Mouse (Mus musculus) heart, postnatal 10 days (tissue): Measurements from ENCODE around the gene Slc7a1. TPM values are rescaled to one million over a fixed set of nuclear protein-coding genes. Genes with fewer than 3 reads are reported as not detected.
"Not testable (repeated sequence)": the region's sequence is repeated elsewhere in the genome, so short reads cannot be mapped to it uniquely, and the experiment has no call there.

Experiments used
- DNase-seq, 2 experiments: peaks; one replicate each; pipeline ENCODE4 v3.0.0; 2021
- intact Hi-C: fragments of 180-260 bp; cut with DNase I; formaldehyde crosslinking; loops from one replicate; pipeline ENCODE4 v1.15.1; 2025
- total RNA-seq, 2 experiments: library from RNA; stranded (reverse); gene quantifications; 2 replicates each; pipeline ENCODE4 v1.2.3; 2021

Slc7a1 gene
- total RNA-seq, 2 experiments from 2014 or later, result 22.5 to 23.5 TPM

- intact Hi-C loops, result no loop called here
- no peak for DNase-seq
Observed at GRCm38 (mm10) chr5:148339126-148339525, 60.6 kb downstream of the Slc7a1 start.

- peak; percentile 89 to 92 for DNase-seq
- intact Hi-C loops, result loop anchor here (1.0 to 5.0 kb wide), 3 partner anchors 40 to 461 kb away; no protein-coding TSS in a partner anchor
Observed at GRCm38 (mm10) chr5:148332622-148332974, 67.1 kb downstream of the Slc7a1 start.

GRCm38 (mm10) chr5:148331926-148332621, 67.6 kb downstream of the Slc7a1 start:
- intact Hi-C loops, result loop anchor here (1.0 to 5.0 kb wide), 3 partner anchors 40 to 461 kb away; no protein-coding TSS in a partner anchor
- no peak for DNase-seq

- intact Hi-C loops, result loop anchor here (5.0 kb wide), 1 partner anchor 41 kb away; no protein-coding TSS in a partner anchor
Observed at GRCm38 (mm10) chr5:148331229-148331776, 68.4 kb downstream of the Slc7a1 start.

GRCm38 (mm10) chr5:148328982-148329381, 70.7 kb downstream of the Slc7a1 start:
- intact Hi-C loops, result no loop called here
- DNase-seq, result no peak

More at GRCm38 (mm10) chr5:148331229-148331776, 68.4 kb downstream of the Slc7a1 start:
- no peak for DNase-seq

GRCm38 (mm10) chr5:148326295-148326694, 73.4 kb downstream of the Slc7a1 start:
- intact Hi-C loops, result not testable (repeated sequence)

GRCm38 (mm10) chr5:148325317-148325885, 74.3 kb downstream of the Slc7a1 start:
- intact Hi-C loops, result loop anchor here (1.0 kb wide), 1 partner anchor 126 kb away; no protein-coding TSS in a partner anchor
- DNase-seq, result peak; percentile 59 to 77

More at GRCm38 (mm10) chr5:148326295-148326694, 73.4 kb downstream of the Slc7a1 start:
- not testable (repeated sequence) for DNase-seq

- no peak for DNase-seq
- intact Hi-C loops, result no loop called here
Observed at GRCm38 (mm10) chr5:148314931-148315330, 84.8 kb downstream of the Slc7a1 start.

GRCm38 (mm10) chr5:148312443-148312842, 87.3 kb downstream of the Slc7a1 start:
- intact Hi-C loops, result no loop called here
- DNase-seq, result no peak

GRCm38 (mm10) chr5:148310790-148311189, 88.9 kb downstream of the Slc7a1 start:
- peak; percentile 30 to 32 for DNase-seq
- intact Hi-C loops, result no loop called here

- intact Hi-C loops, result no loop called here
- DNase-seq, result no peak
Observed at GRCm38 (mm10) chr5:148304112-148304511, 95.6 kb downstream of the Slc7a1 start.

GRCm38 (mm10) chr5:148302968-148303367, 96.7 kb downstream of the Slc7a1 start:
- intact Hi-C loops, result no loop called here
- no peak for DNase-seq

GRCm38 (mm10) chr5:148293346-148293745, 106.4 kb downstream of the Slc7a1 start:
- intact Hi-C loops, result no loop called here
- peak; percentile 29 to 60 for DNase-seq

- intact Hi-C loops, result no loop called here
- DNase-seq, result no peak
Observed at GRCm38 (mm10) chr5:148292862-148293261, 106.8 kb downstream of the Slc7a1 start.

GRCm38 (mm10) chr5:148289951-148290350, 109.8 kb downstream of the Slc7a1 start:
- intact Hi-C loops, result no loop called here
- no peak for DNase-seq

GRCm38 (mm10) chr5:148288804-148289203, 110.9 kb downstream of the Slc7a1 start:
- intact Hi-C loops, result no loop called here

GRCm38 (mm10) chr5:148287529-148287928, 112.2 kb downstream of the Slc7a1 start:
- intact Hi-C loops, result no loop called here
- DNase-seq, result no peak

More at GRCm38 (mm10) chr5:148288804-148289203, 110.9 kb downstream of the Slc7a1 start:
- no peak for DNase-seq

GRCm38 (mm10) chr5:148283584-148283983, 116.1 kb downstream of the Slc7a1 start:
- intact Hi-C loops, result no loop called here
- peak in 1 of 2 experiments; percentile 44 for DNase-seq

GRCm38 (mm10) chr5:148283177-148283576, 116.5 kb downstream of the Slc7a1 start:
- intact Hi-C loops, result no loop called here
- DNase-seq, result no peak

GRCm38 (mm10) chr5:148282631-148283030, 117.1 kb downstream of the Slc7a1 start:
- DNase-seq, result no peak
- intact Hi-C loops, result no loop called here

GRCm38 (mm10) chr5:148282093-148282492, 117.6 kb downstream of the Slc7a1 start:
- no peak for DNase-seq
- intact Hi-C loops, result no loop called here

GRCm38 (mm10) chr5:148280321-148280720, 119.4 kb downstream of the Slc7a1 start:
- intact Hi-C loops, result no loop called here
- DNase-seq, result peak in 1 of 2 experiments; percentile 41
